Mouse (Mus musculus) intestine, embryonic 16.5 days (tissue): ENCODE results near the gene Reep1. TPM values are rescaled to one million over a fixed set of nuclear protein-coding genes. Genes with fewer than 3 reads are reported as not detected.
"Not testable (repeated sequence)": the region's sequence is repeated elsewhere in the genome, so short reads cannot be mapped to it uniquely, and the experiment has no call there.

Source experiments
- ATAC-seq: fragments of 200-750 bp; cut with Nextera tagmentation; 2 replicates; pipeline ENCODE4 v1.8.0; 2017; ENCODE audit warnings: moderate TSS enrichment, moderate library complexity
- H3K27ac ChIP-seq: fragments of 300-500 bp; sonication (generic); 2 replicates; pipeline ENCODE4 v1.5.1; 2014; ENCODE audit warnings: mild to moderate bottlenecking, low read length
- H3K27me3 ChIP-seq: fragments of 300-500 bp; sonication (generic); replicated peaks from 2 replicates; pipeline ENCODE4 v1.6.1; 2014; ENCODE audit warnings: low read length, control low read depth, mixed read lengths; ENCODE audit not compliant: control insufficient read depth, insufficient read depth
- H3K36me3 ChIP-seq: fragments of 300-500 bp; sonication (generic); 2 replicates; pipeline ENCODE4 v1.6.1; 2014; ENCODE audit warnings: low read length, control low read depth; ENCODE audit not compliant: control insufficient read depth, insufficient read depth
- H3K4me1 ChIP-seq: fragments of 300-500 bp; sonication (generic); 2 replicates; pipeline ENCODE4 v1.6.1; 2014; ENCODE audit warnings: low read length, control low read depth, mixed read lengths; ENCODE audit not compliant: control insufficient read depth, insufficient read depth
- H3K4me2 ChIP-seq: fragments of 300-500 bp; sonication (generic); 2 replicates; pipeline ENCODE4 v1.6.1; 2014; ENCODE audit warnings: low read depth, low read length, control low read depth
- H3K4me3 ChIP-seq: fragments of 300-500 bp; sonication (generic); 2 replicates; pipeline ENCODE4 v1.5.1; 2014; ENCODE audit warnings: mild to moderate bottlenecking, low read length
- H3K9ac ChIP-seq: fragments of 300-500 bp; sonication (generic); 2 replicates; pipeline ENCODE4 v1.6.1; 2014; ENCODE audit warnings: low read depth, low read length
- H3K9me3 ChIP-seq: fragments of 300-500 bp; sonication (generic); 2 replicates; pipeline ENCODE4 v1.6.1; 2016; ENCODE audit warnings: low read length, control low read depth; ENCODE audit not compliant: control insufficient read depth
- WGBS: fragments of 180-500 bp; shearing (Covaris S2); extraction: QIAGEN DNeasy Blood & Tissue Kit; methylation state at CpG from one replicate; pipeline ENCODE4 v1.1.7; 2014; 5-methylcytosine and 5-hydroxymethylcytosine counted together
- polyA plus RNA-seq: library from polyadenylated mRNA; unstranded; fragments of >200 nt; fragmentation: Nextera tagmentation; extraction: Ambion mirVana; gene quantifications from 2 replicates; pipeline ENCODE4 v1.2.1, GENCODE M21; 2015

Gene Reep1
- polyA plus RNA-seq, 1 experiment from 2014 or later: 13.5 TPM

DNA sequence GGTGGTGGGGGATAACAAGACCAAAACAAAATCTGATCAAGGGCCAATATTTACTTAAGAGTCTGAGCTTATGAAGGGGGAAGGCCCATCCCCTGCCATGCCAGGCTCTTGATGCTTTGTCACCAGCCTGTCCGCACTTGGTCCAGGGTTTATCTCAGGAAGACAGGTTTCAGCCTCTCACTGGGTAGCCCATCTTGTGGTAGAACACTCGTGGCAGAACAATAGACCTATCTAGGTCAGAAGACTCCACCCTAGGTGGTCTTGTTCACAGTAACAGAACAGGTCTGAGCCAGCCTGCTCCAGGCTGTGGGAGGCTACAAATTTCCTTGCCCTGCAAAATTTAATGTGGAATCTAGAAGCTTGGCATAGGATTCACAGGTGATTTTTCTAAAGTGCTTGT lies 129.4 kb downstream of the Reep1 start:
- WGBS: 62% methylated on average over 2 of the region's 2 CpGs
- Histone ChIP-seq H3K9ac (no peak overlapping the region), H3K9me3 (no peaks in the 10 kb centered on the region; the same call in 1 of the 2 replicates), H3K4me2 (no peak overlapping the region), H3K36me3 (0 out of 2 replicates have a peak, but pooled peaks cover 2% of the 10 kb centered on the region), H3K27me3 (no peaks in the 10 kb centered on the region), H3K4me3 (no peak overlapping the region), H3K27ac (no peak overlapping the region), H3K4me1 (peaks cover 11% of the 10 kb centered on the region)
- ATAC-seq: no peak

DNA sequence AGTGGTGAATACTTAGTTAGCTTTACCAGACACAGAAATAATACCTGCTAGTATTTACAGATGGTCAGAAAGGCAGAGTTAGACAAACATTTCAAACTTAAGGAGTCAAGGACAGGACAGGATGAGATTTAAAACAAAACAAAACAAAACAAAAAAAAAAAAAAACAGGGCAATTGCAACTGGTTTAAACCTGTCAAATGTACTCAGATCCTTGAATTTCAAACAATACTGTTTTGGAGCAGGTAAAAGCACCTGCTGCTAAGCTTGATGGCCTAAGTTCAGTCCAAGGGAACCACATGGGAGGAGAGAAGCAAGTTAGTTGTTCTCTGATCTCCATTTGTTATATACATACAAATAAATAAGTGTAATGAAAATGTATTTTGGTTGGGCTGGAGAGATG lies 132.5 kb downstream of the Reep1 start:
- H3K9ac ChIP-seq: no peak overlapping the region
- 0 out of 2 replicates have a peak, but pooled peaks cover 2% of the 10 kb centered on the region for H3K36me3 ChIP-seq
- no peak overlapping the region for H3K4me2 ChIP-seq
- H3K27me3 ChIP-seq: no peaks in the 10 kb centered on the region
- H3K4me1 ChIP-seq: no peaks in the 10 kb centered on the region; the same call in 1 of the 2 replicates
- no peaks in the 10 kb centered on the region; the same call in 1 of the 2 replicates for H3K9me3 ChIP-seq
- H3K27ac ChIP-seq: no peak overlapping the region
- no peak for ATAC-seq
- no peak overlapping the region for H3K4me3 ChIP-seq

DNA sequence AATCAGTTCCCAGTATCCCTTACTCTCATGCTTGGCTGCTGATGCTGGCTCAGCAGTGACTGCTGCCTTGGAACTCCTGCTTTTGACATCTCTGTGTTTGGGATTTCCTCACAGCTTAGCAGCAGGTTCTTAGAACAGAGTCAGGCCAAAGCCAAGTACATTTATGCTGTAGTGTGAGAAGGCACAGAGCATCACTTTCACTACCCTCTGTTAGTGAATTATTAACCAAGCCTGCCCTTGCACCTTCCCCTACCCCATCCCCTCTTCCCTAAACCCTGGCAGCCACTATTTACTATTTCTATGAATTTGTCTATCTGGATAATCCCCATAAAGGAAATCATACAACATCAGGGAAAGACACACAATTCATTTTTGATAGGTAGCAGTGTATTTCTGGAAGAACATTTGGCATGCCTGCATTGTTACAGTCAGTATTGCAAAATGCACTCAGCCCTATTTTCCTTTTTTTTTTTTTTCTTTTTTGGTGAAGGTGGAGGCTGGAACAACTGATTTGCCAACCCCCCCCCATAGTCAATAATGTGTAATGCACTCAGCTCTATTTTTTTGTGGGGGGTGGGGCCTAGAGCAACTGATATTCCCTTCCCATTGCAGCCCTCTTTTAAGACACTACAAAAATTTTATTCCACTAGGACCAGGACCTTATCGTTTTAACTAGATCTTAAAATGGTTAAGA lies 133.4 kb downstream of the Reep1 start:
- no peaks in the 10 kb centered on the region; the same call in 1 of the 2 replicates for H3K4me1 ChIP-seq
- H3K27me3 ChIP-seq: no peaks in the 10 kb centered on the region
- H3K4me3 ChIP-seq: no peak overlapping the region
- H3K4me2 ChIP-seq: no peak overlapping the region
- H3K9me3 ChIP-seq: no peaks in the 10 kb centered on the region
- no peak overlapping the region for H3K27ac ChIP-seq
- 100% methylated on average over 1 of the region's 1 CpGs for WGBS
- H3K9ac ChIP-seq: no peak overlapping the region
- no peak for ATAC-seq
- no peaks in the 10 kb centered on the region for H3K36me3 ChIP-seq

- not testable (repeated sequence) for ATAC-seq, H3K9ac ChIP-seq, H3K4me2 ChIP-seq, H3K27ac ChIP-seq, H3K27me3 ChIP-seq, H3K4me3 ChIP-seq, H3K4me1 ChIP-seq, H3K9me3 ChIP-seq, H3K36me3 ChIP-seq
- WGBS: 84% methylated on average over 6 of the region's 6 CpGs
Measured at GRCm38 (mm10) chr6:71846906-71847305, 139.5 kb downstream of the Reep1 start.

Other genes starting within 250 kb of the Reep1 start
- 8.5 and 18.2 TPM in 2 replicates for gene Rnf103, start 213.7 kb upstream of the Reep1 start, polyA plus RNA-seq
- 78.8 and 83.3 TPM in 2 replicates for gene Chmp3, start 163.8 kb upstream of the Reep1 start, polyA plus RNA-seq
- gene Kdm3a, start 74.6 kb upstream of the Reep1 start, polyA plus RNA-seq: 40.2 and 46.7 TPM in 2 replicates
- gene Mrpl35, start 119.4 kb downstream of the Reep1 start, polyA plus RNA-seq: 66.5 and 77.4 TPM in 2 replicates
- 268 TPM in 2 replicates for gene Immt, start 123.8 kb downstream of the Reep1 start, polyA plus RNA-seq
- 91.3 and 102 TPM in 2 replicates for gene Ptcd3, start 201.2 kb downstream of the Reep1 start, polyA plus RNA-seq
- 21.9 and 22.9 TPM in 2 replicates for gene Polr1a, start 201.5 kb downstream of the Reep1 start, polyA plus RNA-seq